Mouse (Mus musculus) hindbrain, embryonic 16.5 days (tissue): Measurements from ENCODE around the gene 1110008P14Rik. TPM values are rescaled to one million over a fixed set of nuclear protein-coding genes. Genes with fewer than 3 reads are reported as not detected.
A peak's percentile ranks its signal among the peaks of the same experiment; 100 is the strongest.

Source experiments
- ATAC-seq: fragments of 200-750 bp; cut with Nextera tagmentation; 2 replicates; pipeline ENCODE4 v1.8.0; 2017; ENCODE audit warnings: moderate TSS enrichment, moderate library complexity
- H3K27ac ChIP-seq: fragments of 300-500 bp; sonication (generic); 2 replicates; pipeline ENCODE4 v1.5.1; 2014; ENCODE audit warnings: low read depth, mild to moderate bottlenecking, control low read depth, low read length, moderate library complexity
- H3K27me3 ChIP-seq: fragments of 300-500 bp; sonication (generic); replicated peaks from 2 replicates; pipeline ENCODE4 v1.6.1; 2014; ENCODE audit warnings: low read length; ENCODE audit not compliant: control insufficient read depth, insufficient read depth
- H3K36me3 ChIP-seq: fragments of 300-500 bp; sonication (generic); 2 replicates; pipeline ENCODE4 v1.6.1; 2014; ENCODE audit warnings: mild to moderate bottlenecking, low read length, moderate library complexity, mixed read lengths; ENCODE audit not compliant: control insufficient read depth, insufficient read depth
- H3K4me1 ChIP-seq: fragments of 300-500 bp; sonication (generic); 2 replicates; pipeline ENCODE4 v1.6.1; 2014; ENCODE audit warnings: low read depth, low read length; ENCODE audit not compliant: control insufficient read depth, insufficient read depth
- H3K4me2 ChIP-seq: fragments of 300-500 bp; sonication (generic); 2 replicates; pipeline ENCODE4 v1.6.1; 2014; ENCODE audit warnings: mild to moderate bottlenecking, low read length, control low read depth, moderate library complexity
- H3K4me3 ChIP-seq: fragments of 300-500 bp; sonication (generic); 2 replicates; pipeline ENCODE4 v1.5.1; 2014; ENCODE audit warnings: mild to moderate bottlenecking, low read length, control low read depth, moderate library complexity
- H3K9ac ChIP-seq: fragments of 300-500 bp; sonication (generic); 2 replicates; pipeline ENCODE4 v1.6.1; 2014; ENCODE audit warnings: low read depth, mild to moderate bottlenecking, control low read depth, low read length, moderate library complexity
- H3K9me3 ChIP-seq: fragments of 300-500 bp; sonication (generic); 2 replicates; pipeline ENCODE4 v1.6.1; 2014; ENCODE audit warnings: mild to moderate bottlenecking, low read length, moderate library complexity; ENCODE audit not compliant: control insufficient read depth
- WGBS: fragments of 180-500 bp; shearing (Covaris S2); extraction: QIAGEN DNeasy Blood & Tissue Kit; methylation state at CpG from one replicate; pipeline ENCODE4 v1.1.7; 2014; 5-methylcytosine and 5-hydroxymethylcytosine counted together
- polyA plus RNA-seq: library from polyadenylated mRNA; unstranded; fragments of >200 nt; fragmentation: Nextera tagmentation; extraction: Ambion mirVana; gene quantifications from 2 replicates; pipeline ENCODE4 v1.2.1, GENCODE M21; 2015

1110008P14Rik gene
- polyA plus RNA-seq, 1 experiment from 2014 or later: 196 TPM

GRCm38 (mm10) chr2:32360741-32361140 is 21.0 kb downstream of the 1110008P14Rik start:
- Histone ChIP-seq H3K9ac (peak overlapping the region; percentile 43), H3K27ac (no peak overlapping the region), H3K4me3 (peak overlapping the region; percentile 39), H3K36me3 (no peaks in the 10 kb centered on the region), H3K9me3 (no peaks in the 10 kb centered on the region), H3K4me2 (peak overlapping the region; percentile 73), H3K4me1 (peaks cover 19% of the 10 kb centered on the region), H3K27me3 (peaks cover 3% of the 10 kb centered on the region; the same call in 1 of the 2 replicates)
- 4% methylated on average over 14 of the region's 14 CpGs for WGBS
- ATAC-seq: 0 out of 2 replicates have a peak, but pooled peaks have one; percentile 6

GRCm38 (mm10) chr2:32358381-32358780 is 23.4 kb downstream of the 1110008P14Rik start:
- Histone ChIP-seq H3K4me2 (no peak overlapping the region), H3K4me3 (no peak overlapping the region), H3K36me3 (no peaks in the 10 kb centered on the region), H3K27me3 (peaks cover 3% of the 10 kb centered on the region; the same call in 1 of the 2 replicates), H3K27ac (no peak overlapping the region), H3K9ac (no peak overlapping the region), H3K9me3 (no peaks in the 10 kb centered on the region), H3K4me1 (peaks cover 10% of the 10 kb centered on the region)
- ATAC-seq: no peak
- 67% methylated on average over 10 of the region's 10 CpGs for WGBS

GRCm38 (mm10) chr2:32357710-32358109 is 24.0 kb downstream of the 1110008P14Rik start:
- Histone ChIP-seq H3K36me3 (no peaks in the 10 kb centered on the region), H3K4me3 (no peak overlapping the region), H3K9ac (no peak overlapping the region), H3K27me3 (peaks cover 3% of the 10 kb centered on the region; the same call in 1 of the 2 replicates), H3K4me1 (peaks cover 10% of the 10 kb centered on the region), H3K9me3 (no peaks in the 10 kb centered on the region), H3K27ac (no peak overlapping the region), H3K4me2 (no peak overlapping the region)
- ATAC-seq: no peak
- 80% methylated on average over 3 of the region's 3 CpGs for WGBS

GRCm38 (mm10) chr2:32356216-32356615 is 25.5 kb downstream of the 1110008P14Rik start:
- no peak for ATAC-seq
- Histone ChIP-seq H3K9ac (no peak overlapping the region), H3K4me2 (no peak overlapping the region), H3K27ac (no peak overlapping the region), H3K36me3 (no peaks in the 10 kb centered on the region), H3K9me3 (no peaks in the 10 kb centered on the region), H3K4me3 (no peak overlapping the region), H3K4me1 (peaks cover 9% of the 10 kb centered on the region), H3K27me3 (no peaks in the 10 kb centered on the region)
- WGBS: 78% methylated on average over 10 of the region's 10 CpGs

GRCm38 (mm10) chr2:32354336-32354895 is 27.3 kb downstream of the 1110008P14Rik start:
- 83% methylated on average over 3 of the region's 3 CpGs for WGBS
- H3K9me3 ChIP-seq: no peaks in the 10 kb centered on the region
- H3K36me3 ChIP-seq: no peaks in the 10 kb centered on the region
- ATAC-seq: no peak
- H3K4me3 ChIP-seq: no peak overlapping the region
- H3K27me3 ChIP-seq: no peaks in the 10 kb centered on the region
- peaks cover 21% of the 10 kb centered on the region for H3K4me1 ChIP-seq
- H3K4me2 ChIP-seq: no peak overlapping the region
- no peak overlapping the region for H3K27ac ChIP-seq
- no peak overlapping the region for H3K9ac ChIP-seq

- Histone ChIP-seq H3K9ac (no peak overlapping the region), H3K4me2 (no peak overlapping the region), H3K9me3 (no peaks in the 10 kb centered on the region), H3K4me3 (no peak overlapping the region), H3K4me1 (peaks cover 21% of the 10 kb centered on the region), H3K27ac (no peak overlapping the region), H3K27me3 (no peaks in the 10 kb centered on the region), H3K36me3 (no peaks in the 10 kb centered on the region)
- 77% methylated on average over 6 of the region's 6 CpGs for WGBS
- no peak for ATAC-seq
Measured at GRCm38 (mm10) chr2:32353836-32354235, 27.9 kb downstream of the 1110008P14Rik start.

- Histone ChIP-seq H3K9ac (peak within 1 kb of the TSS; percentile 77), H3K4me1 (peaks cover 21% of the 10 kb centered on the region), H3K4me2 (peak within 1 kb of the TSS; percentile 80), H3K4me3 (peak within 1 kb of the TSS; percentile 63), H3K36me3 (0 out of 2 replicates have a peak, but pooled peaks cover under 1% of the 10 kb centered on the region), H3K9me3 (no peaks in the 10 kb centered on the region), H3K27ac (peak within 1 kb of the TSS; percentile 95), H3K27me3 (no peaks in the 10 kb centered on the region)
- WGBS: 0% methylated on average over 51 of the region's 63 CpGs
- ATAC-seq: peak; percentile 70
Measured at GRCm38 (mm10) chr2:32353007-32353542, 28.7 kb downstream of the 1110008P14Rik start, which contains the start of gene Dnm1. TSS of gene Dnm1 (minus strand) at chr2:32353338.

- Histone ChIP-seq H3K4me2 (peak within 1 kb of the TSS; percentile 80), H3K27me3 (no peaks in the 10 kb centered on the region), H3K4me1 (peaks cover 21% of the 10 kb centered on the region), H3K4me3 (peak within 1 kb of the TSS; percentile 63), H3K9me3 (no peaks in the 10 kb centered on the region), H3K9ac (peak within 1 kb of the TSS; percentile 77), H3K36me3 (0 out of 2 replicates have a peak, but pooled peaks cover 2% of the 10 kb centered on the region), H3K27ac (peak within 1 kb of the TSS; percentile 95)
- peak; percentile 66 for ATAC-seq
- WGBS: under 1% methylated on average over 41 of the region's 52 CpGs
Measured at GRCm38 (mm10) chr2:32352151-32353006, 29.4 kb downstream of the 1110008P14Rik start, which contains the start of gene Ciz1. TSS of gene Ciz1 (plus strand) at chr2:32352327.
